Mouse (Mus musculus) liver, embryonic 11.5 days (tissue): ENCODE measurements around the gene Usp10. TPM values are rescaled to one million over a fixed set of nuclear protein-coding genes. Genes with fewer than 3 reads are reported as not detected.
A peak's percentile ranks its signal among the peaks of the same experiment; 100 is the strongest.

Experiments used
- ATAC-seq: fragments of 200-750 bp; cut with Nextera tagmentation; replicated peaks from 2 replicates; pipeline ENCODE4 v1.8.0; 2017; ENCODE audit warnings: moderate number of reproducible peaks, mild to moderate bottlenecking, moderate TSS enrichment, moderate library complexity; ENCODE audit not compliant: low FRiP score
- DNase-seq: peaks from one replicate; pipeline ENCODE4 v3.0.0-alpha.2; 2017; ENCODE audit warnings: low spot score
- H3K27ac ChIP-seq: fragments of 300-500 bp; sonication (generic); 2 replicates; pipeline ENCODE4 v1.5.1; 2014; ENCODE audit warnings: mild to moderate bottlenecking, low read depth, low read length, control low read depth
- H3K27me3 ChIP-seq: fragments of 300-500 bp; sonication (generic); replicated peaks from 2 replicates; pipeline ENCODE4 v1.6.1; 2014; ENCODE audit warnings: low read length, mixed read lengths; ENCODE audit not compliant: control insufficient read depth, insufficient read depth
- H3K36me3 ChIP-seq: fragments of 300-500 bp; sonication (generic); 2 replicates; pipeline ENCODE4 v1.6.1; 2014; ENCODE audit warnings: mild to moderate bottlenecking, low read length, moderate library complexity, mixed read lengths; ENCODE audit not compliant: control insufficient read depth, insufficient read depth
- H3K4me1 ChIP-seq: fragments of 300-500 bp; sonication (generic); replicated peaks from 2 replicates; pipeline ENCODE4 v1.6.1; 2014; ENCODE audit warnings: low read length, mixed read lengths; ENCODE audit not compliant: control insufficient read depth, insufficient read depth
- H3K4me2 ChIP-seq: fragments of 300-500 bp; sonication (generic); 2 replicates; pipeline ENCODE4 v1.6.1; 2014; ENCODE audit warnings: mild to moderate bottlenecking, control low read depth, moderate library complexity
- H3K4me3 ChIP-seq: fragments of 300-500 bp; sonication (generic); 2 replicates; pipeline ENCODE4 v1.5.1; 2014; ENCODE audit warnings: low read depth, low read length, control low read depth
- H3K9ac ChIP-seq: fragments of 300-500 bp; sonication (generic); 2 replicates; pipeline ENCODE4 v1.6.1; 2014; ENCODE audit warnings: low read depth, low read length, control low read depth
- H3K9me3 ChIP-seq: fragments of 300-500 bp; sonication (generic); 2 replicates; pipeline ENCODE4 v1.6.1; 2016; ENCODE audit warnings: low read length, inconsistent platforms, mixed read lengths; ENCODE audit not compliant: control insufficient read depth
- WGBS: fragments of 180-500 bp; shearing (Covaris S2); extraction: QIAGEN DNeasy Blood & Tissue Kit; methylation state at CpG from one replicate; pipeline ENCODE4 v1.1.7; 2014; 5-methylcytosine and 5-hydroxymethylcytosine counted together
- polyA plus RNA-seq: library from polyadenylated mRNA; unstranded; fragments of >200 nt; fragmentation: Nextera tagmentation; extraction: Ambion mirVana; gene quantifications from 2 replicates; pipeline ENCODE4 v1.2.1, GENCODE M21; 2014

Usp10 gene
- polyA plus RNA-seq, 1 experiment from 2014 or later = 175 TPM

- H3K4me2 ChIP-seq = peak overlapping the region; percentile 62
- peaks cover 84% of the 10 kb centered on the region for H3K4me1 ChIP-seq
- ATAC-seq (peak; percentile 96), DNase-seq (no peak)
- H3K36me3 ChIP-seq = peaks cover 3% of the 10 kb centered on the region; the same call in 1 of the 2 replicates
- 16% methylated on average over 1 of the region's 1 CpGs for WGBS
- H3K27me3 ChIP-seq = no peaks in the 10 kb centered on the region
- H3K9me3 ChIP-seq = no peaks in the 10 kb centered on the region
- H3K4me3 ChIP-seq = peak overlapping the region; percentile 20; the same call in 1 of the 2 replicates
- H3K9ac ChIP-seq = no peak overlapping the region
- H3K27ac ChIP-seq = peak overlapping the region; percentile 87
Measured at GRCm38 (mm10) chr8:119918155-119918567, 8.0 kb downstream of the Usp10 start.

DNA sequence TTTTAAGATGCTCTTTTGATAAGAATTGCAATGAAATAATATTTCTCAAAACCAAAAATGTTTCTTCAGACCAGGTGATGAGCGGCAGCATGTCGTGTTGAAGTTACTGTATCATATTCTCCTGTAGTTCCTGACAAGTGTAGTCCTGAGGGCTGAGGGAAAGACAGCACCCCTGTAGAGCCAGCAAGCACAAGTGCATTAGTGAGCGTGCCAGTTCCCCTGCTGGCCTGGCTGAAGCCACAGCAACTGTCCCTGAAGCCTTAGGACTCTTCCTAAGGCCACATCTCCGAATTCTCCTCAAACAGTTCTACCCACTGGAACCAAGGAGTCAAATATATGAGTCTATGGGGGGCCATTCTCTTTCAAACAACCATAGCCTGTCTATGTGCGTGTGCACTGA, 13.1 kb downstream of the Usp10 start:
- H3K9ac ChIP-seq = no peak overlapping the region
- H3K9me3 ChIP-seq = no peaks in the 10 kb centered on the region
- H3K4me2 ChIP-seq = no peak overlapping the region
- DNase-seq (no peak), ATAC-seq (no peak)
- H3K36me3 ChIP-seq = peaks cover 3% of the 10 kb centered on the region; the same call in 1 of the 2 replicates
- peaks cover 55% of the 10 kb centered on the region for H3K4me1 ChIP-seq
- H3K27me3 ChIP-seq = no peaks in the 10 kb centered on the region
- 87% methylated on average over 5 of the region's 5 CpGs for WGBS
- no peak overlapping the region for H3K4me3 ChIP-seq
- H3K27ac ChIP-seq = no peak overlapping the region; the same call in 1 of the 2 replicates

GRCm38 (mm10) chr8:119925428-119925827, 15.3 kb downstream of the Usp10 start:
- DNase-seq (no peak), ATAC-seq (no peak)
- no peaks in the 10 kb centered on the region for H3K27me3 ChIP-seq
- H3K4me2 ChIP-seq = no peak overlapping the region
- no peak overlapping the region for H3K4me3 ChIP-seq
- 89% methylated on average over 4 of the region's 4 CpGs for WGBS
- no peaks in the 10 kb centered on the region for H3K36me3 ChIP-seq
- H3K9ac ChIP-seq = no peak overlapping the region
- H3K9me3 ChIP-seq = no peaks in the 10 kb centered on the region
- H3K27ac ChIP-seq = no peak overlapping the region
- peaks cover 37% of the 10 kb centered on the region for H3K4me1 ChIP-seq

DNA sequence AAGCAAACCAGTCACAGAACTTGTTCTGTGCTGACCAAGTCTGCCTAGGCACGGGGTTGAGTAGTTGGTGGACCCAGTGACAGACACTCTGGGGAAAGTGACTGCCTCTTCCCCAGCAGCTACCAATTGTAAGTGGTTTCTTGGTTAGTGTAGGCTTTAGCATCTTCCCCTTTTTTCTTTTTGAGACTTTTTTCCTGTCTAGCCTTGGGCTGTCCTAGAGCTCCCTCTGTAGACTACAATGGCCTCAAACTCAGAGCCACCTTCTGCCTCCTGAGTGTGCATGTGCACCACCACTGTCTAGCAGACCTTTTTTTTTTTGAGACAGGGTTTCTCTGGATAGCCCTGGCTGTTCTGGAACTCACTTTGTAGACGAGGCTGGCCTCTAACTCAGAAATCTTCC, 16.3 kb downstream of the Usp10 start:
- H3K4me2 ChIP-seq = no peak overlapping the region
- H3K4me3 ChIP-seq = no peak overlapping the region
- DNase-seq (no peak), ATAC-seq (0 out of 2 replicates have a peak, but pooled peaks have one; percentile 27)
- 59% methylated on average over 2 of the region's 2 CpGs for WGBS
- no peak overlapping the region for H3K27ac ChIP-seq
- H3K9me3 ChIP-seq = no peaks in the 10 kb centered on the region
- H3K4me1 ChIP-seq = peaks cover 28% of the 10 kb centered on the region
- H3K36me3 ChIP-seq = peaks cover 2% of the 10 kb centered on the region; the same call in 1 of the 2 replicates
- no peaks in the 10 kb centered on the region for H3K27me3 ChIP-seq
- no peak overlapping the region for H3K9ac ChIP-seq

- Histone ChIP-seq H3K36me3 (peaks cover 4% of the 10 kb centered on the region; the same call in 1 of the 2 replicates), H3K27ac (no peak overlapping the region), H3K4me2 (no peak overlapping the region), H3K9ac (no peak overlapping the region), H3K27me3 (no peaks in the 10 kb centered on the region), H3K4me3 (no peak overlapping the region), H3K9me3 (no peaks in the 10 kb centered on the region), H3K4me1 (peaks cover 21% of the 10 kb centered on the region)
- 52% methylated on average over 6 of the region's 6 CpGs for WGBS
- DNase-seq (no peak), ATAC-seq (peak; percentile 74)
Measured at GRCm38 (mm10) chr8:119927422-119928092, 17.4 kb downstream of the Usp10 start.

DNA sequence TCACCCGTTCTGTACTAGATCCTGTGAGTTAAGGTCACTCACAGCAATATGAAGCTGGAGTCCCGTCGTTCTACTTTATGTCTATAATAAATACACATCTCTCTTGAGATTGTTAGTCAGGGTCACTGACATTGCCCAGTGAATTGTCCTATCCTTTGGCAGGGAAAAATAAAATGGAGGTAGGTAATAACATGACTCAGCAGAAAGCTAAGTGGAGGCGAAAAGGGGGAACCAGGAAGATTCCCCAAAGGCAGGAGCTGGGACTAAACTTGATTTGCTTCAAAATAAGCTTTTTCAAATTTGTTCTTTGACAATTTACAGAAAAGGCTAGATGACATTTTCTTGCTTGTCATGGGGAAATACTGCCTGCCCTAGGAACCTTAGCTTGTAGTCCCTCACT, 21.2 kb downstream of the Usp10 start:
- ATAC-seq (no peak), DNase-seq (no peak)
- Histone ChIP-seq H3K27me3 (no peaks in the 10 kb centered on the region), H3K36me3 (peaks cover 22% of the 10 kb centered on the region), H3K27ac (no peak overlapping the region), H3K9me3 (no peaks in the 10 kb centered on the region), H3K4me1 (peaks cover 13% of the 10 kb centered on the region), H3K9ac (no peak overlapping the region), H3K4me3 (no peak overlapping the region), H3K4me2 (no peak overlapping the region)
- WGBS = 88% methylated on average over 4 of the region's 4 CpGs

DNA sequence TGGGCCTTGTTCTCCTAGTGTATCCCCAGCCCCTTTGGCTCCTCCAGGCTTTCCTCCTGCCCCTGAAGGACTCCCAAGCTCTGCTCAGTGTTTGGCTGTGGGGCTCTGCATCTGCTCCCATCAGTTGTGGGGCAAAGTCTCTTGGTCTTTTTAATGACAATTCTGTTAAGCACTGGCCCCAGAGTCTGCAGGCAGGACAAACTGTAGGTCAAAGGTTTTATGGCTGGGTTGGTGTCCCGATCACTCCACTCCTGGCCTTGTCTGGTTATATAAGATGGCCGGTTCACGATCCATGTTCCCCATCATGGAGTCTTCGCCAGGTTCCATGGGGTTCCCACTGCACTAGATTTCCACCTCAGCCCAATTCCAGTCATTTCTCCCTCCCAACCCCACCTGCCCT, 23.5 kb downstream of the Usp10 start:
- no peaks in the 10 kb centered on the region for H3K9me3 ChIP-seq
- H3K4me1 ChIP-seq = peaks cover 3% of the 10 kb centered on the region; the same call in 1 of the 2 replicates
- no peaks in the 10 kb centered on the region for H3K27me3 ChIP-seq
- H3K27ac ChIP-seq = no peak overlapping the region
- no peak overlapping the region for H3K4me2 ChIP-seq
- WGBS = 89% methylated on average over 4 of the region's 4 CpGs
- peaks cover 32% of the 10 kb centered on the region for H3K36me3 ChIP-seq
- H3K4me3 ChIP-seq = no peak overlapping the region
- ATAC-seq (no peak), DNase-seq (no peak)
- no peak overlapping the region for H3K9ac ChIP-seq

DNA sequence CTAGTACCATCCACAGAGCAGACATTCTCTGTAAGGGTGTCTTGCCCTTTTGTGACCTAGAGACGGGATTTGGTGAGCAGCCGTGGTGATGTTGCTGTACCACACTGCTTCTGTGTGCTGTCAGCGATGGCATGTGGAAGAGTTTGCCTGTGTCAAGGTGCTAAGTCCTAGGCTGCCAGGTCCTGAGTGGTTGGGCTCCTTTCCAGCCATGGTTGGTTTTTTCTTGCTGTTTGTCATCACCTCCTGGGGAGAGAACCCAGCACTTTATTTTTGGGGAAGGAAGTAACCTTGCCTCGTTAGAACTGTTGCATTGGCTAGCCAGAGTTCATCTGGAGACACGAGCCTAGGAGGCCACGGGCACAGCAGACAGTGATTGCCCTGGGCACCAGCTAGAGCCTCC, 25.4 kb downstream of the Usp10 start:
- no peak for DNase-seq
- Histone ChIP-seq H3K9me3 (no peaks in the 10 kb centered on the region), H3K4me2 (no peak overlapping the region), H3K4me1 (0 out of 2 replicates have a peak, but pooled peaks cover 3% of the 10 kb centered on the region), H3K27me3 (no peaks in the 10 kb centered on the region), H3K27ac (no peak overlapping the region), H3K4me3 (no peak overlapping the region), H3K36me3 (peaks cover 38% of the 10 kb centered on the region), H3K9ac (no peak overlapping the region)
- no peak for ATAC-seq
- WGBS = 74% methylated on average over 6 of the region's 6 CpGs

GRCm38 (mm10) chr8:119938481-119938880, 28.3 kb downstream of the Usp10 start:
- DNase-seq (no peak), ATAC-seq (no peak)
- no peak overlapping the region for H3K9ac ChIP-seq
- H3K4me2 ChIP-seq = no peak overlapping the region
- H3K27me3 ChIP-seq = no peaks in the 10 kb centered on the region
- H3K4me1 ChIP-seq = no peaks in the 10 kb centered on the region
- H3K36me3 ChIP-seq = peaks cover 49% of the 10 kb centered on the region
- H3K27ac ChIP-seq = no peak overlapping the region
- WGBS = 88% methylated on average over 7 of the region's 7 CpGs
- H3K9me3 ChIP-seq = no peaks in the 10 kb centered on the region
- no peak overlapping the region for H3K4me3 ChIP-seq
